Mouse (Mus musculus): ENCODE results near the gene Thrb. TPM values are rescaled to one million over a fixed set of nuclear protein-coding genes. Genes with fewer than 3 reads are reported as not detected.

The Thrb gene
- total and polyA plus RNA-seq, 3 experiments = not detected

DNA sequence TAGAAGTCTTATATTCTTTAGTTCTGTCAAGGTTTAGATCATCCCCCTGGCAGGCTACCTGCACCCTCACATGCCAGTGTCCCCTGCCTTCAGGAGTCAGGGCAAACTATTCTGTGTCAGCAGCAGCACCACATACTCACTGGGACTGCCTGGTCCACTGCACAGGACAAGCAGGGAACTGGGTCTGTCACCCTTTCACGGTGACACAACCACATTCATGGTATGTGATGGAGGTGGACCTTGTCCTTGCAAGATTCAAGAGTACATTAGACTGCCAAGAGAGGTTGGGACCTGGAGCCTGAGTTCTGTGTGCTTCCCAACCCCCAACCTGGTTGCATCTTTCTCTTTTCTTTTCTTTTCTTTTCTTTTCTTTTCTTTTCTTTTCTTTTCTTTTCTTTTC lies 24.8 kb downstream of the Thrb start:
- Histone ChIP-seq H3K27me3 (ENCODE audit: control insufficient read depth in 1 of 2, insufficient read depth in 2 of 2, low read length in 2 of 2) (no peaks in the 10 kb centered on the region), H3K4me1 (ENCODE audit: control insufficient read depth in 1 of 2, insufficient read depth in 2 of 2, low read length in 2 of 2) (no peaks in the 10 kb centered on the region), H3K4me3 (ENCODE audit: control insufficient read depth in 1 of 2, insufficient read depth in 1 of 2, low read depth in 2 of 2, low read length in 2 of 2) (no peak overlapping the region), H3K9ac (ENCODE audit: control insufficient read depth, low read depth, low read length, poor library complexity, severe bottlenecking) (no peak overlapping the region), H3K79me2 (ENCODE audit: control insufficient read depth, insufficient read depth, low read length, poor library complexity) (no peaks in the 10 kb centered on the region), H3K36me3 (ENCODE audit: control insufficient read depth in 1 of 2, insufficient read depth in 2 of 2, low read length in 2 of 2) (no peaks in the 10 kb centered on the region), H3K27ac (ENCODE audit: control insufficient read depth, low read depth, low read length) (no peak overlapping the region), H3K9me3 (replicated peaks; ENCODE audit: insufficient read depth, low read length) (no peaks in the 10 kb centered on the region)
- TF ChIP-seq ZC3H11A (IDR thresholded peaks at IDR 0.05; ENCODE audit: low read depth, low read length) (no peak), GATA1 (IDR thresholded peaks at IDR 0.05; ENCODE audit: low read depth, low read length) (no peak), HCFC1 (IDR thresholded peaks at IDR 0.05; ENCODE audit: low read depth, low read length) (no peak), ZMIZ1 (IDR thresholded peaks at IDR 0.05; ENCODE audit: low read depth, low read length) (no peak), BHLHE40 (IDR thresholded peaks at IDR 0.05; ENCODE audit: borderline replicate concordance, low read depth, low read length) (no peak), EP300 (IDR thresholded peaks at IDR 0.05; ENCODE audit: low read depth in 1 of 2, low read length in 2 of 2) (no peak), NELFE (IDR thresholded peaks at IDR 0.05; ENCODE audit: low read depth, low read length) (no peak), MEF2A (IDR thresholded peaks at IDR 0.05; ENCODE audit: extremely low read depth, insufficient replicate concordance, low read depth, low read length, poor library complexity, severe bottlenecking) (no peak), ELF1 (IDR thresholded peaks at IDR 0.05; ENCODE audit: low read depth, low read length) (no peak), TCF12 (IDR thresholded peaks at IDR 0.05; ENCODE audit: low read depth, low read length) (no peak), E2F4 (IDR thresholded peaks at IDR 0.05; ENCODE audit: borderline replicate concordance, low read depth, low read length) (no peak), MXI1 (IDR thresholded peaks at IDR 0.05; ENCODE audit: low read depth, low read length) (no peak), POLR2A (IDR thresholded peaks at IDR 0.05; ENCODE audit: control insufficient read depth in 1 of 2, insufficient read depth in 1 of 2, low read depth in 1 of 2, low read length in 2 of 2, poor library complexity in 1 of 2) (no peak)
- no peak for DNase-seq (ENCODE audit: low read depth, low spot score)

DNA sequence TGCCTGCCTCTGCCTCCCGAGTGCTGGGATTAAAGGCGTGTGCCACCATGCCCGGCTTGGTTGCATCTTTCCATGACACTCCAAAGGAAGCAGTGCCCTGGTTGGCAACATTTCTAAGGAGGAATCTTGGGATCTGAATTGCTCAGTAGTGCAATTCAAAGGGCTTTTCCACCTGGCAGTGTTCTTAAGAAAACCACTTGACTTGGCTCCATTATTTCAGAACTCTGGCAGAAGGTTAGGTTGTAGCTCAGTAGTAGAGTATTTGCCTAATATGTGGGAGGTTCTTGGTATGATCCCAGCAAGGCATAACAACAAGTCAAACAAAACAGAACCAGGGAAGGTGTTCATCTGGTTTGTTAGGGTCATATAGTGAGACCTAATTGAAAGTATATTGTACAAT lies 25.4 kb downstream of the Thrb start:
- H3K79me2 ChIP-seq (ENCODE audit: control insufficient read depth, insufficient read depth, low read length, poor library complexity) = no peaks in the 10 kb centered on the region
- TF ChIP-seq ZKSCAN1 (IDR thresholded peaks at IDR 0.05; ENCODE audit: low read depth, low read length) = no peak
- no peak for TF ChIP-seq ETS1 (IDR thresholded peaks at IDR 0.05; ENCODE audit: low read depth, low read length)
- H3K4me3 ChIP-seq (ENCODE audit: control insufficient read depth in 1 of 2, insufficient read depth in 1 of 2, low read depth in 2 of 2, low read length in 2 of 2) = no peak overlapping the region
- no peaks in the 10 kb centered on the region for H3K36me3 ChIP-seq (ENCODE audit: control insufficient read depth in 1 of 2, insufficient read depth in 2 of 2, low read length in 2 of 2)
- no peaks in the 10 kb centered on the region for H3K9me3 ChIP-seq (replicated peaks; ENCODE audit: insufficient read depth, low read length)
- no peak overlapping the region for H3K27ac ChIP-seq (ENCODE audit: control insufficient read depth, low read depth, low read length)
- no peaks in the 10 kb centered on the region for H3K27me3 ChIP-seq (ENCODE audit: control insufficient read depth in 1 of 2, insufficient read depth in 2 of 2, low read length in 2 of 2)
- DNase-seq (ENCODE audit: low read depth, low spot score) = no peak
- H3K9ac ChIP-seq (ENCODE audit: control insufficient read depth, low read depth, low read length, poor library complexity, severe bottlenecking) = no peak overlapping the region
- no peaks in the 10 kb centered on the region for H3K4me1 ChIP-seq (ENCODE audit: control insufficient read depth in 1 of 2, insufficient read depth in 2 of 2, low read length in 2 of 2)

DNA sequence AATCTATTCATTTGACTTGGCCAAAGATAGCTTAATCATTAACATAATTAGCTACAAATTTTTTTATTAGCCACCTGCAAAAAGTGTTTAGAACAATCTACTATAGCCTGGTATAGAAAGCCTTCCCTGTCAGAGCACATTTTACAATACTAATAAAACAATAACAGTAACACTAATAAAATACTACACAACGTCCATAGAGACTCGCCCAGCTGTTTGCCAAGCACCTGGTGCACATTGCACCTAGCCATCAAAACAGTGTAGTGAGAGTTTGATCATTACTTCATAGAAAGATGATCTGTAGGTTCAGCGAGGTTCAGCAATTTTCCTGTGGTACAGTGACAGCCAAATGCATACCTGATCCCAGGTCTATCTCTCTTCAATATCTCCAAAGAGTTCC lies 26.9 kb downstream of the Thrb start:
- Histone ChIP-seq H3K4me1 (ENCODE audit: control insufficient read depth in 1 of 2, insufficient read depth in 2 of 2, low read length in 2 of 2) (no peaks in the 10 kb centered on the region), H3K9me3 (replicated peaks; ENCODE audit: insufficient read depth, low read length) (no peaks in the 10 kb centered on the region), H3K9ac (ENCODE audit: control insufficient read depth, low read depth, low read length, poor library complexity, severe bottlenecking) (no peak overlapping the region), H3K4me3 (ENCODE audit: control insufficient read depth in 1 of 2, insufficient read depth in 1 of 2, low read depth in 2 of 2, low read length in 2 of 2) (no peak overlapping the region), H3K27me3 (ENCODE audit: control insufficient read depth in 1 of 2, insufficient read depth in 2 of 2, low read length in 2 of 2) (no peaks in the 10 kb centered on the region), H3K27ac (ENCODE audit: control insufficient read depth, low read depth, low read length) (no peak overlapping the region), H3K79me2 (ENCODE audit: control insufficient read depth, insufficient read depth, low read length, poor library complexity) (no peaks in the 10 kb centered on the region), H3K36me3 (ENCODE audit: control insufficient read depth in 1 of 2, insufficient read depth in 2 of 2, low read length in 2 of 2) (no peaks in the 10 kb centered on the region)
- no peak for DNase-seq (ENCODE audit: low read depth, low spot score)
- TF ChIP-seq JUND (IDR thresholded peaks at IDR 0.05; ENCODE audit: low read depth, low read length) = no peak
- TF ChIP-seq BHLHE40 (IDR thresholded peaks at IDR 0.05; ENCODE audit: borderline replicate concordance, low read depth, low read length) = no peak
- no peak for TF ChIP-seq ETS1 (IDR thresholded peaks at IDR 0.05; ENCODE audit: low read depth, low read length)
- TF ChIP-seq ZMIZ1 (IDR thresholded peaks at IDR 0.05; ENCODE audit: low read depth, low read length) = no peak
- TF ChIP-seq RCOR1 (IDR thresholded peaks at IDR 0.05; ENCODE audit: low read depth, low read length) = no peak
- no peak for TF ChIP-seq ZC3H11A (IDR thresholded peaks at IDR 0.05; ENCODE audit: low read depth, low read length)
- no peak for TF ChIP-seq NRF1 (IDR thresholded peaks at IDR 0.05; ENCODE audit: insufficient read depth, low read depth, low read length, poor library complexity, severe bottlenecking)
- no peak for TF ChIP-seq SMC3 (IDR thresholded peaks at IDR 0.05; ENCODE audit: low read depth, low read length)
- TF ChIP-seq MAZ (IDR thresholded peaks at IDR 0.05; ENCODE audit: low read depth, low read length) = no peak
- TF ChIP-seq MYC (IDR thresholded peaks at IDR 0.05; ENCODE audit: low read depth, low read length) = no peak
- TF ChIP-seq NELFE (IDR thresholded peaks at IDR 0.05; ENCODE audit: low read depth, low read length) = no peak
- no peak for TF ChIP-seq MAFK (IDR thresholded peaks at IDR 0.05; ENCODE audit: borderline replicate concordance, low read depth, low read length)
- no peak for TF ChIP-seq ELF1 (IDR thresholded peaks at IDR 0.05; ENCODE audit: low read depth, low read length)
- no peak for TF ChIP-seq POLR2AphosphoS5 (IDR thresholded peaks at IDR 0.05; ENCODE audit: borderline replicate concordance, low read depth, low read length)
- TF ChIP-seq MAX (IDR thresholded peaks at IDR 0.05; ENCODE audit: low read length) = no peak
- TF ChIP-seq TAL1 (IDR thresholded peaks at IDR 0.05; ENCODE audit: low read length) = no peak
- TF ChIP-seq EP300 (IDR thresholded peaks at IDR 0.05; ENCODE audit: low read depth in 1 of 2, low read length in 2 of 2) = no peak
- no peak for TF ChIP-seq ZNF384 (IDR thresholded peaks at IDR 0.05; ENCODE audit: low read depth, low read length)
